In genomic region chr4:109116938-109117337, GRCm38 (mm10) we compare ENCODE assay signal across 9 mouse cellular contexts.
DNase-seq lines count a peak whose midpoint lies in the region; ATAC-seq and TF ChIP-seq lines count a peak whose summit lies in the region.
"Had no signal": no experiment of that assay in that cellular context is flagged by ENCODE, and none has a peak within 500 bp of the region (broad histone marks: within the 10 kb centered on the region; RNA-seq: fewer than 3 reads in every experiment).

No protein-coding gene starts in this region.

- no peaks in the 10 kb centered on the region for H3K36me3 ChIP-seq in hindbrain, embryonic 10.5 days
- H3K36me3 ChIP-seq in hindbrain, embryonic 16.5 days (ENCODE audit: control insufficient read depth, insufficient read depth, low read length), result no peaks in the 10 kb centered on the region
- H3K36me3 ChIP-seq in ES-Bruce4 (ENCODE audit: control insufficient read depth, insufficient read depth, low read length, poor library complexity, severe bottlenecking), result no peaks in the 10 kb centered on the region
- no peaks in the 10 kb centered on the region for H3K36me3 ChIP-seq in forebrain, embryonic 15.5 days
- H3K36me3 ChIP-seq in liver, embryonic 16.5 days (ENCODE audit: control insufficient read depth, insufficient read depth), result no peaks in the 10 kb centered on the region

- peaks cover 26% of the 10 kb centered on the region for H3K4me1 ChIP-seq in hindbrain, embryonic 10.5 days (replicated peaks)
- peaks cover 7% of the 10 kb centered on the region for H3K4me1 ChIP-seq in hindbrain, embryonic 16.5 days (ENCODE audit: control insufficient read depth, insufficient read depth, low read depth, low read length)
- no peaks in the 10 kb centered on the region for H3K4me1 ChIP-seq in ES-Bruce4 (ENCODE audit: control insufficient read depth, insufficient read depth, low read length)
- peaks cover 18% of the 10 kb centered on the region for H3K4me1 ChIP-seq in forebrain, embryonic 15.5 days
- H3K4me1 ChIP-seq in liver, embryonic 16.5 days (ENCODE audit: control insufficient read depth, low read depth, low read length), result peaks cover 22% of the 10 kb centered on the region

- no peaks in the 10 kb centered on the region for H3K27me3 ChIP-seq in hindbrain, embryonic 10.5 days (ENCODE audit: insufficient read depth, poor library complexity, severe bottlenecking)
- no peaks in the 10 kb centered on the region for H3K27me3 ChIP-seq in hindbrain, embryonic 16.5 days (replicated peaks; ENCODE audit: control insufficient read depth, insufficient read depth, low read length)
- H3K27me3 ChIP-seq in ES-Bruce4 (ENCODE audit: control insufficient read depth, insufficient read depth, low read length, poor library complexity, severe bottlenecking), result no peaks in the 10 kb centered on the region
- no peaks in the 10 kb centered on the region for H3K27me3 ChIP-seq in forebrain, embryonic 15.5 days
- H3K27me3 ChIP-seq in liver, embryonic 16.5 days (ENCODE audit: control insufficient read depth, insufficient read depth, low read depth, low read length), result no peaks in the 10 kb centered on the region

- ATAC-seq in hindbrain, embryonic 16.5 days, result no peak
- ATAC-seq in forebrain, embryonic 15.5 days (replicated peaks), result no peak
- no peak for ATAC-seq in liver, embryonic 16.5 days (ENCODE audit: low read depth)
- no peak for ATAC-seq in megakaryocyte-erythroid progenitor cell, adult 5-6 weeks (replicated peaks; ENCODE audit: low FRiP score, low TSS enrichment, poor library complexity, severe bottlenecking)

- H3K9ac ChIP-seq in hindbrain, embryonic 16.5 days (ENCODE audit: low read depth, low read length), result no peak overlapping the region
- H3K9ac ChIP-seq in ES-Bruce4 (ENCODE audit: low read depth, poor library complexity, severe bottlenecking), result peak overlapping the region; percentile 87
- H3K9ac ChIP-seq in forebrain, embryonic 15.5 days (replicated peaks), result no peak overlapping the region
- H3K9ac ChIP-seq in liver, embryonic 16.5 days (ENCODE audit: low read depth, low read length), result peak overlapping the region; percentile 72

- no peak overlapping the region for H3K27ac ChIP-seq in hindbrain, embryonic 10.5 days
- no peak overlapping the region for H3K27ac ChIP-seq in hindbrain, embryonic 16.5 days (ENCODE audit: low read depth, low read length)
- no peak overlapping the region for H3K27ac ChIP-seq in ES-Bruce4 (ENCODE audit: insufficient read depth, low read length)
- H3K27ac ChIP-seq in forebrain, embryonic 15.5 days (replicated peaks), result no peak overlapping the region
- 0 out of 2 replicates have a peak overlapping the region, but pooled peaks have one; percentile 10 for H3K27ac ChIP-seq in liver, embryonic 16.5 days (ENCODE audit: low read length)

- no peak for DNase-seq in hindbrain, embryonic 10.5 days (ENCODE audit: low spot score)
- DNase-seq in spleen, adult 12 weeks (ENCODE audit: low spot score), result no peak
- no peak for DNase-seq in thymus, postnatal 25 days
- DNase-seq: left cerebral cortex, postnatal 4 days had no signal

- no peak overlapping the region for H3K4me2 ChIP-seq in hindbrain, embryonic 16.5 days (ENCODE audit: low read length)
- peak overlapping the region; percentile 89; the same call in 1 of the 2 replicates for H3K4me2 ChIP-seq in forebrain, embryonic 15.5 days (replicated peaks)
- H3K4me2 ChIP-seq in liver, embryonic 16.5 days (ENCODE audit: low read depth, low read length), result peak overlapping the region; percentile 78

- TF ChIP-seq POLR2A in ES-Bruce4 (IDR thresholded peaks at IDR 0.05; ENCODE audit: insufficient read depth, low read length), result no peak

- no peaks in the 10 kb centered on the region for H3K9me3 ChIP-seq in hindbrain, embryonic 10.5 days
- no peaks in the 10 kb centered on the region for H3K9me3 ChIP-seq in hindbrain, embryonic 16.5 days (ENCODE audit: control insufficient read depth, low read length)
- no peaks in the 10 kb centered on the region for H3K9me3 ChIP-seq in ES-Bruce4 (replicated peaks; ENCODE audit: control insufficient read depth, insufficient read depth, low read length, poor library complexity, severe bottlenecking)
- H3K9me3 ChIP-seq in forebrain, embryonic 15.5 days, result no peaks in the 10 kb centered on the region
- no peaks in the 10 kb centered on the region for H3K9me3 ChIP-seq in liver, embryonic 16.5 days (replicated peaks; ENCODE audit: control insufficient read depth, low read length)

- WGBS in hindbrain, embryonic 10.5 days, result 60% methylated on average over 6 of the region's 6 CpGs
- WGBS in hindbrain, embryonic 16.5 days, result 54% methylated on average over 6 of the region's 6 CpGs
- 47% methylated on average over 6 of the region's 6 CpGs for WGBS in forebrain, embryonic 15.5 days
- WGBS in liver, embryonic 16.5 days (ENCODE audit: insufficient replicate concordance), result 20% methylated on average over 6 of the region's 6 CpGs

- no peak for TF ChIP-seq CTCF in ES-Bruce4 (IDR thresholded peaks at IDR 0.05; ENCODE audit: low read depth, low read length)

- H3K4me3 ChIP-seq in hindbrain, embryonic 10.5 days, result peak overlapping the region; percentile 62
- H3K4me3 ChIP-seq in hindbrain, embryonic 16.5 days (ENCODE audit: low read length), result no peak overlapping the region
- H3K4me3 ChIP-seq in ES-Bruce4 (ENCODE audit: low read depth, low read length), result no peak overlapping the region
- H3K4me3 ChIP-seq in forebrain, embryonic 15.5 days, result peak overlapping the region; percentile 48; the same call in 1 of the 2 replicates
- H3K4me3 ChIP-seq in liver, embryonic 16.5 days (ENCODE audit: low read depth, low read length), result peak overlapping the region; percentile 66

- no peak for TF ChIP-seq EP300 in ES-Bruce4 (IDR thresholded peaks at IDR 0.05; ENCODE audit: insufficient read depth, low read depth, low read length)

Comparison
In these comparisons a context has a peak if more than half of its experiments do, and no peak if none do; other contexts are left out.
1. H3K4me3 ChIP-seq: peak in hindbrain, embryonic 10.5 days (single experiment), forebrain, embryonic 15.5 days (single experiment) and liver, embryonic 16.5 days (single experiment); none in hindbrain, embryonic 16.5 days (single experiment) and ES-Bruce4 (single experiment).
2. H3K9ac ChIP-seq: peak in ES-Bruce4 (single experiment) and liver, embryonic 16.5 days (single experiment); none in hindbrain, embryonic 16.5 days (single experiment) and forebrain, embryonic 15.5 days (single experiment).